Mouse (Mus musculus) kidney, adult 2 months (tissue): ENCODE data around the gene Dock4.

Experiments
- CTCF ChIP-seq: fragments of 200-500 bp; conservative IDR thresholded peaks from 2 replicates; pipeline ENCODE4 v1.5.1; 2011; ENCODE audit warnings: low read depth, mild to moderate bottlenecking, control low read depth, low read length, moderate library complexity, mixed read lengths; ENCODE audit not compliant: insufficient read depth, insufficient read length
- POLR2A ChIP-seq: fragments of 200-500 bp; IDR thresholded peaks from one replicate; pipeline ENCODE4 v1.6.1; 2011; ENCODE audit warnings: low read depth, low read length, control low read depth

DNA sequence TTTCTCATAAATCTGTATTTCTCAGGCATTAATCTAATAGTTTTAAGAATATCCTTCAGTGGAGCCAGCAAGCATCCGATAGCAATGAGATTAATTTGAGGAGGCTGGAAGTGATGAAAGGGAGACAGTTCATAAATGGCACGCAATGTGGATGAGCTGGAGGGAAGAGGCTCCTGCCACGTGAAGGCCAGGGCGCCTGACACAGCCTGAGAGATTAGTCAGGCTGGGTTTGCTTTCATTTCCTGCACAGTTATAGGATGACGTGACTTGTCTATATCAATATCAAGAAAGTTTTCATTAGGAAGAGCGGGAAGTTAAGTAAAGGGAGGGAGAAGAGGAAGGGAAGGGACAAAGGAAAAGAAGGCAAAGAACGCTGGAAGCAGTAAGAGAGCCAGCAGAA, 150.3 kb downstream of the Dock4 start:
- TF ChIP-seq POLR2A: no peak
- TF ChIP-seq CTCF: no peak
